Mouse (Mus musculus): ENCODE data around the gene Chmp2b.

Chmp2b gene

GRCm38 (mm10) chr16:65561963-65562863 is at the start of gene Chmp2b:
Gene Chmp2b (minus strand): TSS chr16:65562726.
- peak; percentile 87 for DNase-seq

GRCm38 (mm10) chr16:65611678-65612077 is 49.2 kb upstream of the Chmp2b start:
- no peak for DNase-seq

- no peak for DNase-seq
These were observed 38.3 kb upstream of the Chmp2b start for GRCm38 (mm10) chr16:65600798-65601197.

- DNase-seq = no peak
These were observed 23.8 kb upstream of the Chmp2b start for GRCm38 (mm10) chr16:65586111-65586865.

GRCm38 (mm10) chr16:65585699-65586098 is 23.2 kb upstream of the Chmp2b start:
- no peak for DNase-seq

GRCm38 (mm10) chr16:65577298-65578029 is 14.9 kb upstream of the Chmp2b start:
- no peak for DNase-seq

- DNase-seq = no peak
These were observed 6.3 kb upstream of the Chmp2b start for GRCm38 (mm10) chr16:65568853-65569252.

GRCm38 (mm10) chr16:65564951-65565350 is 2.4 kb upstream of the Chmp2b start:
- no peak for DNase-seq

- DNase-seq = peak; percentile 12
These were observed 1.8 kb upstream of the Chmp2b start for GRCm38 (mm10) chr16:65564306-65564705.

GRCm38 (mm10) chr16:65562864-65563206 is 309 bp upstream of the Chmp2b start:
- no peak for DNase-seq

GRCm38 (mm10) chr16:65560996-65561962 is 1.2 kb downstream of the Chmp2b start:
- DNase-seq = peak; percentile 7

GRCm38 (mm10) chr16:65559591-65559990 is 2.9 kb downstream of the Chmp2b start:
- DNase-seq = no peak

GRCm38 (mm10) chr16:65557369-65557768 is 5.2 kb downstream of the Chmp2b start:
- DNase-seq = no peak

- DNase-seq = no peak
These were observed 8.3 kb downstream of the Chmp2b start for GRCm38 (mm10) chr16:65554267-65554666.

- no peak for DNase-seq
These were observed 11.7 kb downstream of the Chmp2b start for GRCm38 (mm10) chr16:65550814-65551213.

- no peak for DNase-seq
These were observed 13.6 kb downstream of the Chmp2b start for GRCm38 (mm10) chr16:65548960-65549359.

- no peak for DNase-seq
These were observed 18.7 kb downstream of the Chmp2b start for GRCm38 (mm10) chr16:65543676-65544293.

- no peak for DNase-seq
These were observed 29.1 kb downstream of the Chmp2b start for GRCm38 (mm10) chr16:65533315-65533999.

- no peak for DNase-seq
These were observed 30.9 kb downstream of the Chmp2b start for GRCm38 (mm10) chr16:65531663-65532062.

- DNase-seq = no peak
These were observed 32.9 kb downstream of the Chmp2b start for GRCm38 (mm10) chr16:65529589-65529988.

GRCm38 (mm10) chr16:65526695-65527094 is 35.8 kb downstream of the Chmp2b start:
- no peak for DNase-seq

Measured in cerebellum, adult 11 months (tissue).